Mouse (Mus musculus) CH12.LX (cell line): Measurements from ENCODE around the gene Olfr592.

ENCODE experiments used
- BHLHE40 ChIP-seq: IDR thresholded peaks from 2 replicates; pipeline ENCODE4 v1.6.1; 2011; ENCODE audit warnings: mild to moderate bottlenecking, low read depth, low read length, improper control_type of control experiment
- CTCF ChIP-seq, 2 experiments: IDR thresholded peaks in 1 of 2; conservative IDR thresholded peaks in 1 of 2; 2 replicates each; pipeline ENCODE4 v1.5.1; 2011 to 2012; ENCODE audit warnings: low read depth in 2 of 2, low read length in 2 of 2, improper control_type of control experiment in 1 of 2, inconsistent platforms in 1 of 2, mild to moderate bottlenecking in 1 of 2, moderate library complexity in 1 of 2
- ELF1 ChIP-seq: IDR thresholded peaks from 2 replicates; pipeline ENCODE4 v1.6.1; 2014; ENCODE audit warnings: low read depth, mild to moderate bottlenecking, inconsistent platforms, low read length, improper control_type of control experiment
- EP300 ChIP-seq: IDR thresholded peaks from 2 replicates; pipeline ENCODE4 v1.6.1; 2011; ENCODE audit warnings: low read length, improper control_type of control experiment
- GABPA ChIP-seq: IDR thresholded peaks from 2 replicates; pipeline ENCODE4 v1.6.1; 2012; ENCODE audit warnings: low read depth, low read length, improper control_type of control experiment, inconsistent platforms; ENCODE audit not compliant: insufficient replicate concordance
- HCFC1 ChIP-seq: IDR thresholded peaks from 2 replicates; pipeline ENCODE4 v1.6.1; 2012; ENCODE audit warnings: low read depth, mild to moderate bottlenecking, inconsistent platforms, low read length, improper control_type of control experiment
- KAT2A ChIP-seq: IDR thresholded peaks from 2 replicates; pipeline ENCODE4 v1.6.1; 2012; ENCODE audit warnings: low read length, improper control_type of control experiment, inconsistent platforms; ENCODE audit not compliant: insufficient replicate concordance
- MEF2A ChIP-seq: IDR thresholded peaks from 2 replicates; pipeline ENCODE4 v1.6.1; 2014; ENCODE audit warnings: low read depth, mild to moderate bottlenecking, inconsistent platforms, low read length, improper control_type of control experiment, borderline replicate concordance
- MXI1 ChIP-seq: IDR thresholded peaks from 2 replicates; pipeline ENCODE4 v1.6.1; 2011; ENCODE audit warnings: mild to moderate bottlenecking, low read depth, low read length, improper control_type of control experiment
- POLR2A ChIP-seq: IDR thresholded peaks from 2 replicates; pipeline ENCODE4 v1.6.1; 2011; ENCODE audit warnings: low read depth, mild to moderate bottlenecking, improper control_type of control experiment, low read length
- TCF12 ChIP-seq: IDR thresholded peaks from 2 replicates; pipeline ENCODE4 v1.6.1; 2014; ENCODE audit warnings: low read depth, mild to moderate bottlenecking, inconsistent platforms, low read length, improper control_type of control experiment
- USF1 ChIP-seq: IDR thresholded peaks from 2 replicates; pipeline ENCODE4 v1.6.1; 2014; ENCODE audit warnings: low read depth, mild to moderate bottlenecking, inconsistent platforms, low read length, improper control_type of control experiment
- ZKSCAN1 ChIP-seq: IDR thresholded peaks from 2 replicates; pipeline ENCODE4 v1.6.1; 2012; ENCODE audit warnings: low read depth, inconsistent platforms, low read length, improper control_type of control experiment, borderline replicate concordance

DNA sequence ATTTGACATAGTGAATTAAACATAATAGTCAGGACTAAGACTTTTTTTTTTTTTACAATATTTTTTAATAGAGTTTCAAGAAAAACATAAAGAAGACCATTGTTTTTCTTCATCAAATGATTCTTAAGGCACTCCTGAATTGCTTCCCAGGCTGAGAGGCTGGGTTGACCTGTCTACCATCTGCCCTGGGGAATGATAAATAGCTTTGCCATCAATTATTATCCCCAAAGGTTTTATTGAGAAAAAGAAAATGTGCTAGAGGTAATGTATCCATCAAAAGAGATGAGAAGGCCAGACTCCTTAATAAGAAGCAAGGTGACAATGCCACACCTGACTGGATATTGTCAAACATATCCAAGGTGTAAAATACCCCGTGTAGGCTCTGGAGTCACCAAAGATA, 44.0 kb upstream of the Olfr592 start, which contains the start of gene Olfr588-ps1:
- TF ChIP-seq CTCF (conservative IDR thresholded peaks at IDR 0.05 in 1 of 2, IDR thresholded peaks at IDR 0.05 in 1 of 2; ENCODE audit: low read depth in 2 of 2, low read length in 2 of 2) = no peak
- TF ChIP-seq EP300 = no peak
- TF ChIP-seq ELF1 = no peak
- TF ChIP-seq BHLHE40 = no peak
- no peak for TF ChIP-seq POLR2A
- TF ChIP-seq ZKSCAN1 = no peak
- TF ChIP-seq USF1 = no peak
- no peak for TF ChIP-seq GABPA
- no peak for TF ChIP-seq HCFC1
- TF ChIP-seq MEF2A = no peak
- no peak for TF ChIP-seq KAT2A
- TF ChIP-seq MXI1 = no peak
- TF ChIP-seq TCF12 = no peak
